Mouse (Mus musculus) ES-Bruce4 (cell line): ENCODE measurements around the gene Kng1. TPM values are rescaled to one million over a fixed set of nuclear protein-coding genes. Genes with fewer than 3 reads are reported as not detected.

ENCODE experiments used
- H3K27ac ChIP-seq: 2 replicates; pipeline ENCODE4 v1.5.1; 2012; ENCODE audit warnings: low read length, inconsistent platforms; ENCODE audit not compliant: insufficient read depth
- H3K27me3 ChIP-seq: 2 replicates; pipeline ENCODE4 v1.6.1; 2012; ENCODE audit warnings: mild to moderate bottlenecking, low read length, inconsistent platforms; ENCODE audit not compliant: control insufficient read depth, poor library complexity, insufficient read depth, severe bottlenecking
- H3K36me3 ChIP-seq: 2 replicates; pipeline ENCODE4 v1.6.1; 2012; ENCODE audit warnings: inconsistent platforms, mild to moderate bottlenecking, low read length, moderate library complexity; ENCODE audit not compliant: control insufficient read depth, poor library complexity, insufficient read depth, severe bottlenecking
- H3K4me1 ChIP-seq: one replicate; pipeline ENCODE4 v1.8.1; 2011; ENCODE audit warnings: low read length; ENCODE audit not compliant: control insufficient read depth, insufficient read depth
- H3K4me3 ChIP-seq: 2 replicates; pipeline ENCODE4 v1.5.1; 2011; ENCODE audit warnings: low read depth, mild to moderate bottlenecking, low read length
- H3K9ac ChIP-seq: 2 replicates; pipeline ENCODE4 v1.6.1; 2012; ENCODE audit warnings: low read depth, mild to moderate bottlenecking, inconsistent platforms; ENCODE audit not compliant: poor library complexity, severe bottlenecking
- H3K9me3 ChIP-seq: replicated peaks from 2 replicates; pipeline ENCODE4 v1.6.1; 2012; ENCODE audit warnings: mild to moderate bottlenecking, low read length, inconsistent platforms; ENCODE audit not compliant: control insufficient read depth, poor library complexity, insufficient read depth, severe bottlenecking
- CTCF ChIP-seq: IDR thresholded peaks from one replicate; pipeline ENCODE4 v1.8.1; 2011; ENCODE audit warnings: low read depth, low read length
- EP300 ChIP-seq: IDR thresholded peaks from 2 replicates; pipeline ENCODE4 v1.6.1; 2011; ENCODE audit warnings: low read depth, low read length; ENCODE audit not compliant: insufficient read depth
- POLR2A ChIP-seq: IDR thresholded peaks from one replicate; pipeline ENCODE4 v1.8.1; 2011; ENCODE audit warnings: low read length; ENCODE audit not compliant: insufficient read depth
- polyA plus RNA-seq: library from polyadenylated mRNA; stranded (reverse); fragments of >200 nt; gene quantifications from 2 replicates; pipeline ENCODE4 v1.2.4, GENCODE M21; 2011; ENCODE audit warnings: low read depth; ENCODE audit not compliant: missing spikeins, insufficient read depth, insufficient read length

The Kng1 gene
- polyA plus RNA-seq, 1 experiment, result 1.1 TPM

DNA sequence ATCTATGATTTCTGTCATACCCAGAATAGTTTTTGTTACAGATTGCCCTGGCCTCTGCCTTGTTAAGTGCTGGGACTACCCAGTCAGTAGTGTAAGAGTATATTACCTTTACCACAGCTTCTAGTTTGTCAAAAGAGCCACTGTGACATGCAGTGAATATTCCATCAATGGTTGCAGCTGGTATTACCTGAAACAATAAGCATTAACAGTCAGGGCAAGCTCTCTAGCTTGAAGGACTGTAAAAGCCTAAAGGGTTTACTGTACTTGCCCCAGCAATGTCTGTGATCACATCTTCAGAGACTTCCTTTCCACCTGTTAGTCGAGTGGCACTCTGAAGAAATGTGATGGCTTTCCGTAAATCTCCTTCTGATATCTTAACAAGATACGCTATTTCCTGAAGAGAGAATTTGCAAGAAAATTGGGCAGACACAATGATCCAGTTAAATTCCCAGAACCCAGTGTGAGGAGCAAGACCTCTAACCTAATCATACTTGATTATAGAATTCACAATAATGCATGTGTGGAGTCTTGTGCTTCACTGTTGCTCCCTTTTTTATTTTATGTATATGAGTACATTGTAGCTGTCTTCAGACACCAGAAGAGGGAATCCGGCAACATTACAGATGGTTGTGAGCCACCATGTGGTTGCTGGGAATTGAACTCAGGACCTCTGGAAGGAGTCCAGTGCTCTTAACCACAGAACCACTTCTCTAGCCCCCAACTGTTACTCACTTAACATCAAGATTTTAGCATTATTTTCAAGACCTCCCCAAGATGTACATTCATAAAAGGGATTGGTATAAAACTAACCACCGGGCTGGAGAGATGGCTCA, 56.9 kb downstream of the Kng1 start:
- Histone ChIP-seq H3K4me1 (no peaks in the 10 kb centered on the region), H3K27me3 (no peaks in the 10 kb centered on the region), H3K9ac (no peak overlapping the region), H3K27ac (peak overlapping the region; percentile 72), H3K36me3 (peaks cover 79% of the 10 kb centered on the region), H3K4me3 (no peak overlapping the region), H3K9me3 (no peaks in the 10 kb centered on the region)
- TF ChIP-seq POLR2A, result no peak
- TF ChIP-seq CTCF, result no peak
- no peak for TF ChIP-seq EP300

DNA sequence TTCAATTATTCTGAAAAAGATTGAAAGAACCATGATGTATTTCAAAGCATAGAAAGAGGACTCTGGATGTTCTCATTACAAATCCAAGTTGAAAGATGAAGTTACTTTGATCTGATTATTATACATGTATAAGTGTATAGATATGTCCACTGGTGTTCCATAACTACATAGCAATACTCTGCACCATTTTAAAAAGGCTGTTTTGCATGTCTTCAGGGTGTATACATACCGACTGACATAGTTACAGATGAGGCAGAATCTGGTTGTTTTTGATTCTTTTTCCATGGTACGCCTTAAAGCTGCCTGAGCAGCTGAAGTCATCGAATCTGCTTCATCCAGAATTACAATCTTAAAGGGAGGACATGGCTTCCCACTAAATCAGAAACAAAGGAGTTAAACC, 57.8 kb downstream of the Kng1 start:
- Histone ChIP-seq H3K4me3 (no peak overlapping the region), H3K4me1 (no peaks in the 10 kb centered on the region), H3K9me3 (no peaks in the 10 kb centered on the region), H3K27me3 (no peaks in the 10 kb centered on the region), H3K9ac (no peak overlapping the region), H3K27ac (no peak overlapping the region), H3K36me3 (peaks cover 79% of the 10 kb centered on the region)
- TF ChIP-seq EP300 (no peak), POLR2A (no peak), CTCF (no peak)

DNA sequence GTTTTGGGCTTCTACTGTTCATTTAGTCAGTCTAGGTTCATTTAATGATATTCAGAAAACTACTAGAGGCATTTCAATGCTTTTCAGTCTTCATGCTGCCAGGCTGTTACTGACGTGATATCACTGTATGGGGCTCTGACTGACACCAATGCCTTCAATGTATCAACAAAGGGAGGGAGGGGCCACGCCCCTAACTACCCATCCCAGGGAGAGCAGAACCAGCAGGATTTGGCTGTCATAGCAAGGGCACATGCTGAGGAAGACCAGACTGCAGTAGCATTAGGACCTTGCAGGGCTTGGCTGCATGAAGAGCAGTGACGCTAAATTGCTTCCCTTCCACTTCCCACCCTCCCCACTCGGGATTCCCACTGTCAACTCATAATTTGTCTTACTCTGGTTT, 59.5 kb downstream of the Kng1 start:
- peaks cover 72% of the 10 kb centered on the region for H3K36me3 ChIP-seq
- H3K9me3 ChIP-seq, result no peaks in the 10 kb centered on the region
- no peaks in the 10 kb centered on the region for H3K27me3 ChIP-seq
- H3K4me3 ChIP-seq, result no peak overlapping the region
- TF ChIP-seq EP300, result no peak
- TF ChIP-seq POLR2A, result no peak
- no peak for TF ChIP-seq CTCF
- H3K27ac ChIP-seq, result no peak overlapping the region
- no peaks in the 10 kb centered on the region for H3K4me1 ChIP-seq
- H3K9ac ChIP-seq, result no peak overlapping the region

DNA sequence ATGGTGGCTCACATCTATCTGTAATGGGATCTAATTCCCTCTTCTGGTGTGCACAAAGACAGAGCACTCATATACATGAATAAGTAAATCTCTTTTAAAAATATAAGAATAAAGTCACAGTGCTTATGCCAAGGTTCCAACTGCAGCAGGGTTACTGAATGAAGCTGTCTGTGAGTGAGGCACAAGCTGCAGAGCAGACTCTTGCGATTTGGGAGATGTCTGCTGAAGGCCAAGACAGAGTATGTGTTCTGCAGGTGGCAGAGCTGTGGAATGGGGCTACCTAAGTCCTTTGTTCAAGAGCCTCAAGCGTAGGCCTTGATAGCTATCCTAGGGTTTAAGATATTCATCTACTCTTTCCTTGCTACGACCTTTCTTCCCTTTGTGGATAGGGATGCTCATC, 64.8 kb downstream of the Kng1 start:
- Histone ChIP-seq H3K4me1 (no peaks in the 10 kb centered on the region), H3K27me3 (no peaks in the 10 kb centered on the region), H3K36me3 (peaks cover 50% of the 10 kb centered on the region)

DNA sequence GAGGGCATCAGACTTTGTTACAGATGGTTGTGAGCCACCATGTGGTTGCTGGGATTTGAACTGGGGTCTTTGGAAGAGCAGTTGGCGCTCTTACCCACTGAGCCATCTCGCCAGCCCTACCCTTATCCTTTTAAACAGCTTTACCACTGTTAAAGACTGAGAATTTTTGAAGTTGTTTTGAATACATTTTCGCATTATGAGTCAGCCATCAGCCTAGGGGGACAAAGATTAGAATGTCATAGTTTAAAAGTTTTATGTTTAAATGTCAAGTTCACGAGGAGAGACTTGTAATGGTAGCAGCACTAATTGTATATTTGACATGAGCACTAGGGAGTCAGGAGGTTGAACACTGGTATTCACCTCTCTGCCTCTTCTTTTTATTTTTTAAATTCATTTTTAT, 65.4 kb downstream of the Kng1 start:
- no peak overlapping the region for H3K4me3 ChIP-seq

More for the DNA sequence above, 64.8 kb downstream of the Kng1 start:
- no peak for TF ChIP-seq CTCF
- TF ChIP-seq POLR2A, result no peak
- TF ChIP-seq EP300, result no peak
- no peak overlapping the region for H3K27ac ChIP-seq
- no peaks in the 10 kb centered on the region for H3K9me3 ChIP-seq
- H3K9ac ChIP-seq, result no peak overlapping the region
- H3K4me3 ChIP-seq, result no peak overlapping the region

DNA sequence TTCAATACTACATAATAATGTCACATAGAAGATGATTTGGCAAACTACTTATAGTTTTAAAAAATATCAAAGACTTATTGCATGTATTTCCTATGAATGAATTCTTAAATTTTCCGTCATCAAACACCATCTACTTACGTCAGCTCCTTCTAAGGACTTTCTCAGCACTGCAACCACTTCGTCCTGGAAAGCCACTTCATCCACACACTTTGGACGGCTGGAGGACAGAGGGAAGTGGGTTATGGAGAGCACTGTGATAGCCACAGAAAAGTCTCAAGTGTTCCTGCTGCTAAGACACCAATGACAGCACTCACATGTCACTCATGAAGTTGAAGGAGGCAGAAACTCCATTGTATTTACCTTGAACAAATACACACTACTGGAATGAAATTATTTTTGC, 66.7 kb downstream of the Kng1 start:
- Histone ChIP-seq H3K27me3 (no peaks in the 10 kb centered on the region), H3K9ac (no peak overlapping the region), H3K4me1 (no peaks in the 10 kb centered on the region), H3K4me3 (no peak overlapping the region), H3K9me3 (no peaks in the 10 kb centered on the region), H3K36me3 (peaks cover 40% of the 10 kb centered on the region), H3K27ac (no peak overlapping the region)
- TF ChIP-seq POLR2A (no peak), CTCF (no peak), EP300 (no peak)

More for the DNA sequence above, 65.4 kb downstream of the Kng1 start:
- no peaks in the 10 kb centered on the region for H3K9me3 ChIP-seq
- TF ChIP-seq CTCF (no peak), POLR2A (no peak), EP300 (no peak)
- no peak overlapping the region for H3K9ac ChIP-seq
- no peaks in the 10 kb centered on the region for H3K4me1 ChIP-seq
- peaks cover 44% of the 10 kb centered on the region for H3K36me3 ChIP-seq
- no peaks in the 10 kb centered on the region for H3K27me3 ChIP-seq
- no peak overlapping the region for H3K27ac ChIP-seq
